Mouse (Mus musculus) left cerebral cortex, adult 2 months (tissue): ENCODE measurements around the gene Gemin7. TPM values are rescaled to one million over a fixed set of nuclear protein-coding genes. Genes with fewer than 3 reads are reported as not detected.

Experiments used
- DNase-seq, 2 experiments: peaks; one replicate each; pipeline ENCODE4 v3.0.0; 2021 to 2022; ENCODE audit warnings: low spot score in 2 of 2, mixed read lengths in 1 of 2; ENCODE audit errors: extremely low spot score in 1 of 2
- H3K27ac ChIP-seq: fragments of 200-600 bp; 2 replicates; pipeline ENCODE4 v1.8.1; 2022
- H3K4me3 ChIP-seq: fragments of 200-600 bp; 2 replicates; pipeline ENCODE4 v1.8.1; 2022
- CTCF ChIP-seq: fragments of 200-600 bp; IDR thresholded peaks from 2 replicates; pipeline ENCODE4 v1.8.1; 2022; ENCODE audit warnings: antibody characterized with exemption, mild to moderate bottlenecking, moderate library complexity
- intact Hi-C: fragments of 180-260 bp; cut with DNase I; formaldehyde crosslinking; loops from one replicate; pipeline ENCODE4 v1.15.1; 2025
- total RNA-seq, 2 experiments: library from RNA; stranded (reverse); gene quantifications; 2 replicates each; pipeline ENCODE4 v1.2.3; 2021

Gene Gemin7
- total RNA-seq, 2 experiments from 2014 or later, result 50.1 to 50.8 TPM

- intact Hi-C loops, result no loop called here
- TF ChIP-seq CTCF, result no peak
- Histone ChIP-seq H3K27ac (peak within 1 kb of the TSS; percentile 94), H3K4me3 (peak within 1 kb of the TSS; percentile 91)
- peak; percentile 92 to 93 for DNase-seq
Measured at GRCm38 (mm10) chr7:19603849-19604605, 26.6 kb upstream of the Gemin7 start, which contains the start of gene Clasrp. TSS of gene Clasrp (minus strand) at chr7:19604486.

- DNase-seq, result no peak
- Histone ChIP-seq H3K27ac (peak overlapping the region; percentile 94; the same call in 1 of the 2 replicates), H3K4me3 (peak overlapping the region; percentile 91)
- no peak for TF ChIP-seq CTCF
- intact Hi-C loops, result no loop called here
Measured at GRCm38 (mm10) chr7:19603055-19603454, 25.7 kb upstream of the Gemin7 start.

- intact Hi-C loops, result no loop called here
- H3K27ac ChIP-seq, result peak overlapping the region; percentile 61
- H3K4me3 ChIP-seq, result no peak overlapping the region
- TF ChIP-seq CTCF, result no peak
- peak in 1 of 2 experiments; percentile 34 for DNase-seq
Measured at GRCm38 (mm10) chr7:19600562-19600961, 23.2 kb upstream of the Gemin7 start.

GRCm38 (mm10) chr7:19593061-19593730, 15.8 kb upstream of the Gemin7 start:
- TF ChIP-seq CTCF, result no peak
- Histone ChIP-seq H3K27ac (no peak overlapping the region), H3K4me3 (no peak overlapping the region)
- DNase-seq, result no peak
- intact Hi-C loops, result no loop called here

- peak overlapping the region; percentile 62 for H3K27ac ChIP-seq
- intact Hi-C loops, result loop anchor here (2.0 kb wide), 1 partner anchor 29 kb away; no protein-coding TSS in a partner anchor
- TF ChIP-seq CTCF, result peak; percentile 89
- peak; percentile 67 to 68 for DNase-seq
- H3K4me3 ChIP-seq, result no peak overlapping the region
Measured at GRCm38 (mm10) chr7:19589917-19590316, 12.5 kb upstream of the Gemin7 start.

GRCm38 (mm10) chr7:19589207-19589606, 11.8 kb upstream of the Gemin7 start:
- H3K4me3 ChIP-seq, result no peak overlapping the region
- DNase-seq, result peak; percentile 50
- TF ChIP-seq CTCF, result peak; percentile 62
- intact Hi-C loops, result loop anchor here (2.0 kb wide), 1 partner anchor 30 kb away; no protein-coding TSS in a partner anchor
- no peak overlapping the region for H3K27ac ChIP-seq

GRCm38 (mm10) chr7:19586269-19586668, 8.9 kb upstream of the Gemin7 start:
- no peak for DNase-seq
- H3K4me3 ChIP-seq, result no peak overlapping the region
- no peak overlapping the region for H3K27ac ChIP-seq
- TF ChIP-seq CTCF, result no peak
- intact Hi-C loops, result no loop called here

GRCm38 (mm10) chr7:19580634-19581033, 3.2 kb upstream of the Gemin7 start:
- Histone ChIP-seq H3K4me3 (no peak overlapping the region), H3K27ac (no peak overlapping the region)
- DNase-seq, result no peak
- TF ChIP-seq CTCF, result no peak
- intact Hi-C loops, result no loop called here

GRCm38 (mm10) chr7:19579751-19580150, 2.4 kb upstream of the Gemin7 start:
- no peak for TF ChIP-seq CTCF
- H3K27ac ChIP-seq, result no peak overlapping the region
- intact Hi-C loops, result no loop called here
- H3K4me3 ChIP-seq, result no peak overlapping the region
- DNase-seq, result no peak

- TF ChIP-seq CTCF, result no peak
- no peak overlapping the region for H3K27ac ChIP-seq
- H3K4me3 ChIP-seq, result no peak overlapping the region
- intact Hi-C loops, result no loop called here
- no peak for DNase-seq
Measured at GRCm38 (mm10) chr7:19578436-19578835, 1.0 kb upstream of the Gemin7 start.

- H3K27ac ChIP-seq, result no peak overlapping the region
- intact Hi-C loops, result no loop called here
- no peak for DNase-seq
- no peak for TF ChIP-seq CTCF
- H3K4me3 ChIP-seq, result peak overlapping the region; percentile 49
Measured at GRCm38 (mm10) chr7:19577877-19578414, 551 bp upstream of the Gemin7 start.

- intact Hi-C loops, result no loop called here
- TF ChIP-seq CTCF, result no peak
- Histone ChIP-seq H3K27ac (no peak overlapping the region), H3K4me3 (no peak overlapping the region)
- DNase-seq, result no peak
Measured at GRCm38 (mm10) chr7:19575559-19575958, 1.8 kb downstream of the Gemin7 start.
